Mouse (Mus musculus): ENCODE results near the gene Acad8.

Gene Acad8

DNA sequence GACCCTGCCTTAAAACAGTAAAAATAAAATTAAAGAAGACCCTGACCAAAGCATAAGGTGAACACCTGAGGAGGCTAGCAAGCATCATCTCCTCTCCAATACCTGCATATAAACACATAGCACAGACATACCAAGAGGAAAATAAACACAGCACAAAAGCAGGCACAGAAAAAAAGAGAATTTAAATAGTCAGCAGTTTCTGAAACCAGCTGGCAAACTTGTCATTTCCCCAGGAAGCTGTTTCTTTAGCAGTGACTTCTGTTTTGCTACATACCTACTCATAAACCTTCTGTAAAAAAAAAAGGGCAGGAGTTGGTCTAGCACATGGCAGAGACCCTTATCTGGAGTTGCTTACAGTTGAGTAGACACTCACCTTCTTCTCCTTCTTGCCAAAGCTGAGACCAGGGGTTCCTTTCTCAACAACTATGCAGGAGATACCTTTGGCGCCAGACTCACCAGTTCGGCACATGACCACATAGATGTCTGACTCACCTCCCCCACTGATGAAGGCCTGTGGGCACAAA, 14.2 kb downstream of the Acad8 start:
- no peak for DNase-seq (ENCODE audit: low spot score in 2 of 2)

DNA sequence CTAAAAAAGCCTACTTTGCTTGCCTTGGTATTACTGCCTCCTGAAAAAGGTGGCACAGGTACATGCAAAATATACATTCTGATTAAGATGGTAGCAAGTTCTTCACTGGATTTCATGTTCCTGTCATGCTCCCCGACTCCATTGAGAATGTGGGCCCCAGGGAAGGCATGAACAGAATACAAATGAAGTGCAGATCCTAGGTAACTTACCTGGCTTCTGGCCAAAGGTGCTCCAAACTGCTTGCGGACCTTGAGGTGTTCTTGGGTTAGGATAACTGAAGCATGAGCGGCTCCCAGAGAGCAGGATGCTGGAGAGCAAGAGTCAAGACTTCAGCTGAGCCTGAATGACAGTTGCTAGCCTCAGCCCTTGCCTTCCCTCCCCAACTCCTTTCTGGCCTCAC, 20.6 kb downstream of the Acad8 start:
- DNase-seq (ENCODE audit: low spot score in 2 of 2): no peak

DNA sequence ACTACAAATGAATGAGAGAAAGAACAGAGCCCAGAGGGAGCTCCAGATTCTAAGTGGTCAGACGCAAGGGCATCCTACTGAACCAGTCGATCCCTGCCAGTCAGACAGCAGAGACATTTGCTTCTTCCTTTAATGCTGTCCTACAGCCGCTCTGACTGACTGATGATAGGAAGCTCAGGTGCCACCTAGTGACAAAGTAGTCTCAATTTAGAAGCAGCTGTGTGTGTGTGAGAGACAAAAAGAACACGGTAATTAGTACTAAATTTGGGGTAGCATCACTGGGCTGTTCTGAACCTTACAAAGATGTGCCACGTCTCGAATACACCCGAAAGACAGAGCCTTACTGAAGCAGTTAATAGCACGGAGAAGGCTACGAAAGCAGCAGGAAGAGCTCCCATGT, 21.6 kb downstream of the Acad8 start:
- DNase-seq (ENCODE audit: low spot score in 2 of 2): no peak

DNA sequence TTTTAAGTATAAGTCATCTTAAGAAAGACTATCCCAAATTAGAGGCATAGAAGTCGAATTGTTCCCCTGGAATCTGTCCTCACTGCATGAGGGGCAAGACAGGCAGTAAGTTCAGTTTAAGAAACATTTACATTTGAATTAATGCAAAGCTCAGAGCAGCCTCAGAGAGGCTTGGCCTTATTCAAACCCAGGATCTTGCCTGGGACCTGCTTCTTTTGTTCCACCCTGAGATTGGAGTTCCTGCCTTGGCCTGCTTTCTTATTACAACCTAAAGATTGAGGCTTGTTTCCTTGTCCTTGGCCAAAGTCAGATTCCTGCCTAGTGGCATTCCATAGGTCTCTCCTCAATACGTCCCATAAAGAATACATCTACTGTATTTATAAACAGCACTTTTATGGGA, 51.6 kb downstream of the Acad8 start:
- no peak for DNase-seq (ENCODE audit: low spot score in 2 of 2)

DNA sequence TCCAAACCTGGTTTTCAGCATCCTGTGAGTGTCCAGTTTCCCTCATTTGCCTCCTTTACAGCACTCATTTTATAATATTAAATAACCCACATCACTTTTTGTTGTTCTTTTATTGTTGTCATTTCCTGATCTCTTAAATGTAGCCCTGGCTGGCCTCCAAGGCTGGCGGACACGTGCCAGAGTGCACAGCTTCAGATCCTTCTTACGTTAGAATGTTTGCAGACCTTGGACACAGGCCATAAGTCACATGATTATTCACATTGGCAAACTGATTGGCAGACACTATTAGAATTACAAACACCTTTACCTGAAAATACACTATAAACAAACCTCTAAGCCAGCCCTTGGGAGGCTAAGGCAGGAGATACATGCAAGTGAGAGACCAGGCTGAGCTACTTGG, 75.2 kb downstream of the Acad8 start:
- DNase-seq (ENCODE audit: low spot score in 2 of 2): no peak
